Mouse (Mus musculus) liver, embryonic 11.5 days (tissue): ENCODE data around the gene Sigmar1. TPM values are rescaled to one million over a fixed set of nuclear protein-coding genes. Genes with fewer than 3 reads are reported as not detected.

Experiments used
- ATAC-seq: fragments of 200-750 bp; cut with Nextera tagmentation; replicated peaks from 2 replicates; pipeline ENCODE4 v1.8.0; 2017; ENCODE audit warnings: moderate number of reproducible peaks, mild to moderate bottlenecking, moderate TSS enrichment, moderate library complexity; ENCODE audit not compliant: low FRiP score
- DNase-seq: peaks from one replicate; pipeline ENCODE4 v3.0.0-alpha.2; 2017; ENCODE audit warnings: low spot score
- H3K27ac ChIP-seq: fragments of 300-500 bp; sonication (generic); 2 replicates; pipeline ENCODE4 v1.5.1; 2014; ENCODE audit warnings: mild to moderate bottlenecking, low read depth, low read length, control low read depth
- H3K27me3 ChIP-seq: fragments of 300-500 bp; sonication (generic); replicated peaks from 2 replicates; pipeline ENCODE4 v1.6.1; 2014; ENCODE audit warnings: low read length, mixed read lengths; ENCODE audit not compliant: control insufficient read depth, insufficient read depth
- H3K36me3 ChIP-seq: fragments of 300-500 bp; sonication (generic); 2 replicates; pipeline ENCODE4 v1.6.1; 2014; ENCODE audit warnings: mild to moderate bottlenecking, low read length, moderate library complexity, mixed read lengths; ENCODE audit not compliant: control insufficient read depth, insufficient read depth
- H3K4me1 ChIP-seq: fragments of 300-500 bp; sonication (generic); replicated peaks from 2 replicates; pipeline ENCODE4 v1.6.1; 2014; ENCODE audit warnings: low read length, mixed read lengths; ENCODE audit not compliant: control insufficient read depth, insufficient read depth
- H3K4me2 ChIP-seq: fragments of 300-500 bp; sonication (generic); 2 replicates; pipeline ENCODE4 v1.6.1; 2014; ENCODE audit warnings: mild to moderate bottlenecking, control low read depth, moderate library complexity
- H3K4me3 ChIP-seq: fragments of 300-500 bp; sonication (generic); 2 replicates; pipeline ENCODE4 v1.5.1; 2014; ENCODE audit warnings: low read depth, low read length, control low read depth
- H3K9ac ChIP-seq: fragments of 300-500 bp; sonication (generic); 2 replicates; pipeline ENCODE4 v1.6.1; 2014; ENCODE audit warnings: low read depth, low read length, control low read depth
- H3K9me3 ChIP-seq: fragments of 300-500 bp; sonication (generic); 2 replicates; pipeline ENCODE4 v1.6.1; 2016; ENCODE audit warnings: low read length, inconsistent platforms, mixed read lengths; ENCODE audit not compliant: control insufficient read depth
- WGBS: fragments of 180-500 bp; shearing (Covaris S2); extraction: QIAGEN DNeasy Blood & Tissue Kit; methylation state at CpG from one replicate; pipeline ENCODE4 v1.1.7; 2014; 5-methylcytosine and 5-hydroxymethylcytosine counted together
- polyA plus RNA-seq: library from polyadenylated mRNA; unstranded; fragments of >200 nt; fragmentation: Nextera tagmentation; extraction: Ambion mirVana; gene quantifications from 2 replicates; pipeline ENCODE4 v1.2.1, GENCODE M21; 2014

The Sigmar1 gene
- polyA plus RNA-seq, 1 experiment from 2014 or later = 90.5 TPM

DNA sequence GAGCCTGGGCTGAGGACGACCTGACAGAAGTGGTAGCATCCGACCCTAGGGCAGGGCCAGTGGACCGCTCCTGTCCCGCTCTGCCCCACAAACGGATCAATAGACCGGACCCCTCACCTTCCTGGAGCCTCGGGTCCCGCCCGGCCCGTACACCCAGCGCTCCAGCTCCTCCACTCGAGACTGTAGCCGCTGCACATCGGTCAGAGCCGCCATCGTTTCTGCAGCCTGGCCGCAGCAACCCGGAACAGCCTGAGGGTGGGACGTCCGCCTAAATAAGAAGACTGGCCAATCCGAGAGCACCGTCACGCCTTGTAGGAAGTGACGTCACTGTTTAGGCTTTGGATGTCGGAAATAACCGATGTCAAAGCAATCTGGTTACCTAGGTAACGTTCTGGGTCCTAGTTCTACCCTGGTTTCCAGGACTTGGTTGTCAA, 33.0 kb downstream of the Sigmar1 start, which contains the start of gene Dctn3:
TSS of gene Dctn3 (minus strand) at position 253 of the 434 bp plus-strand sequence.
- peaks cover 12% of the 10 kb centered on the region; the same call in 1 of the 2 replicates for H3K4me1 ChIP-seq
- peak within 1 kb of the TSS; percentile 84 for H3K4me2 ChIP-seq
- no peaks in the 10 kb centered on the region for H3K36me3 ChIP-seq
- WGBS = under 1% methylated on average over 27 of the region's 27 CpGs
- ATAC-seq (peak; percentile 93), DNase-seq (peak; percentile 70)
- H3K9ac ChIP-seq = peak within 1 kb of the TSS; percentile 85
- peaks cover 42% of the 10 kb centered on the region for H3K27me3 ChIP-seq
- H3K27ac ChIP-seq = no peak within 1 kb of the TSS
- peak within 1 kb of the TSS; percentile 75 for H3K4me3 ChIP-seq
- no peaks in the 10 kb centered on the region for H3K9me3 ChIP-seq

DNA sequence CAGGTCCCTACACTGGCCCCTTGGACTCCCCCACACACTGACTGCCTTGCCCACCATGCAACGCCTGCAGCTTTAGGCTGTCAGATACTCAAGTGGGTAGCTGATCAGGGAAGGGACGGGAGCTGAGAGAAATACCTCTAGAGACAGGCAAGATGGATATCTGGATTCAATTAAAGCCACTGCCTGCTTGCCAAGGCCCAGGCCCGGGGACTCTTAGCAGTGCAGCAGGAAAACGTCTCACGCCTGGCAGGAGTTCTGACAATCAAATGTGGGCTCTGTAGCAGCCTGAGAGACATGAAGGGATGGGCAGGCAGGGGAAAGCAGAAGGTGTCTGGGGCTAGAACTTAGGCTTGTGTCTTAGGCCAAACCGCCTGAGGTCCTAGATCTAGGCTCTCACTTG, 39.1 kb downstream of the Sigmar1 start:
- no peak overlapping the region for H3K27ac ChIP-seq
- H3K9me3 ChIP-seq = no peaks in the 10 kb centered on the region
- 64% methylated on average over 6 of the region's 6 CpGs for WGBS
- H3K9ac ChIP-seq = no peak overlapping the region
- DNase-seq = no peak
- H3K36me3 ChIP-seq = no peaks in the 10 kb centered on the region
- H3K4me3 ChIP-seq = no peak overlapping the region
- H3K4me1 ChIP-seq = peaks cover 11% of the 10 kb centered on the region
- no peak overlapping the region for H3K4me2 ChIP-seq
- ATAC-seq = no peak
- no peaks in the 10 kb centered on the region for H3K27me3 ChIP-seq

GRCm38 (mm10) chr4:41715596-41715995, 40.4 kb downstream of the Sigmar1 start:
- no peak for ATAC-seq
- no peaks in the 10 kb centered on the region for H3K9me3 ChIP-seq
- no peak overlapping the region for H3K4me3 ChIP-seq
- H3K36me3 ChIP-seq = no peaks in the 10 kb centered on the region
- H3K4me2 ChIP-seq = no peak overlapping the region
- H3K27ac ChIP-seq = no peak overlapping the region
- H3K4me1 ChIP-seq = peaks cover 10% of the 10 kb centered on the region
- WGBS = 89% methylated on average over 5 of the region's 5 CpGs
- H3K9ac ChIP-seq = no peak overlapping the region
- DNase-seq = no peak
- H3K27me3 ChIP-seq = no peaks in the 10 kb centered on the region

DNA sequence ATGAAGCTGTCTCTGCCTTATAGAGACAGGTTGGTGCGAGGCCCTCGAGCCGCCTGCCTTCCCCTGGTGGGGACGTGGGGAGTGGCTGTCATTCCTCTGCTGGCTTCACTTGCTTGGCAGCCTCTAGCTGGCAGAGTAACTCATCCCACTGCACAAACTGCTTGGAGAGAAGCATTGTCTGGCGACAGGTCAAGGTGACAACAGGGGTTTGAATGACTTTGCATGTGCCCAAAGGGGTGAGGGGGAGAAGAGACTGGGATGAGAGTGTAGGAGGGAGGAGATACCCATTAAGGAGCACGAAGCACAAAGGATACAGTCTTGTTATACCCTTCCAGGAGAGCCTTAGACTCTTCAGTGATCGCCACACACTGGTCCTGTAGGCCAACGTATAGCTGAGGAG, 40.9 kb downstream of the Sigmar1 start:
- H3K4me3 ChIP-seq = no peak overlapping the region
- no peak overlapping the region for H3K4me2 ChIP-seq
- no peak overlapping the region for H3K27ac ChIP-seq
- H3K9ac ChIP-seq = no peak overlapping the region
- no peaks in the 10 kb centered on the region for H3K36me3 ChIP-seq
- H3K9me3 ChIP-seq = no peaks in the 10 kb centered on the region
- H3K4me1 ChIP-seq = peaks cover 10% of the 10 kb centered on the region
- H3K27me3 ChIP-seq = no peaks in the 10 kb centered on the region
- no peak for DNase-seq
- ATAC-seq = no peak
- WGBS = 80% methylated on average over 8 of the region's 8 CpGs

DNA sequence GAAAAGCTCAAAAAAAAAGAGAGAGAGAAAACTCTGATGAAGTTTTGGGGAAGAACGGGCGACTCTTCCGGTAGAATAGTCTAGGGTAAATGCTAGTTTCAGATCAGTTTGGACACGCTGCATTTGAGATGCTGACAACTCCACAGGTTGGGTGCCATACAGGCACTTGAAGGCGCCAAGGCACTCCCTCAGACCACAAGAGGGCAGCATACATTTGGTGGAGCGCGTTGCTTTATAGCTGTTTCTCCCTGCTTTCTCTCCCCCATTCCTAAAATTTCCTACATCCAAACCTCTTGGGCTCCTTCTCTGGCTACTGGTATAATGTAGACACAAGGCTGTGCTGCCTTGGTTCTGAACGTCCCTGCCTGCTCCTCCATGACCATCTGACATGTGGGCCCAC, 41.7 kb downstream of the Sigmar1 start:
- peak overlapping the region; percentile 58; the same call in 1 of the 2 replicates for H3K4me3 ChIP-seq
- H3K27ac ChIP-seq = no peak overlapping the region
- no peaks in the 10 kb centered on the region for H3K9me3 ChIP-seq
- no peak overlapping the region for H3K9ac ChIP-seq
- peaks cover 10% of the 10 kb centered on the region for H3K4me1 ChIP-seq
- no peak for DNase-seq
- no peaks in the 10 kb centered on the region for H3K27me3 ChIP-seq
- no peaks in the 10 kb centered on the region for H3K36me3 ChIP-seq
- peak overlapping the region; percentile 72 for H3K4me2 ChIP-seq
- WGBS = 14% methylated on average over 8 of the region's 8 CpGs
- no peak for ATAC-seq

GRCm38 (mm10) chr4:41713197-41714067, 42.5 kb downstream of the Sigmar1 start, which contains the start of gene Rpp25l:
Rpp25l (minus strand) TSS chr4:41713534.
- H3K4me3 ChIP-seq = peak within 1 kb of the TSS; percentile 58
- no peak within 1 kb of the TSS; the same call in 1 of the 2 replicates for H3K27ac ChIP-seq
- H3K36me3 ChIP-seq = no peaks in the 10 kb centered on the region
- H3K4me2 ChIP-seq = peak within 1 kb of the TSS; percentile 72
- peak within 1 kb of the TSS; percentile 81 for H3K9ac ChIP-seq
- under 1% methylated on average over 61 of the region's 61 CpGs for WGBS
- ATAC-seq (peak; percentile 79), DNase-seq (peak; percentile 97)
- H3K27me3 ChIP-seq = no peaks in the 10 kb centered on the region
- peaks cover 10% of the 10 kb centered on the region for H3K4me1 ChIP-seq
- no peaks in the 10 kb centered on the region for H3K9me3 ChIP-seq

GRCm38 (mm10) chr4:41712421-41713196, 43.3 kb downstream of the Sigmar1 start:
- ATAC-seq (peak; percentile 11; the same call in 1 of the 2 replicates), DNase-seq (no peak)
- Histone ChIP-seq H3K9ac (peak overlapping the region; percentile 81), H3K27ac (no peak overlapping the region; the same call in 1 of the 2 replicates), H3K27me3 (no peaks in the 10 kb centered on the region; the same call in 1 of the 2 replicates), H3K4me2 (peak overlapping the region; percentile 72), H3K4me1 (peaks cover 10% of the 10 kb centered on the region), H3K4me3 (peak overlapping the region; percentile 58), H3K9me3 (no peaks in the 10 kb centered on the region), H3K36me3 (no peaks in the 10 kb centered on the region)
- WGBS = 43% methylated on average over 31 of the region's 31 CpGs

DNA sequence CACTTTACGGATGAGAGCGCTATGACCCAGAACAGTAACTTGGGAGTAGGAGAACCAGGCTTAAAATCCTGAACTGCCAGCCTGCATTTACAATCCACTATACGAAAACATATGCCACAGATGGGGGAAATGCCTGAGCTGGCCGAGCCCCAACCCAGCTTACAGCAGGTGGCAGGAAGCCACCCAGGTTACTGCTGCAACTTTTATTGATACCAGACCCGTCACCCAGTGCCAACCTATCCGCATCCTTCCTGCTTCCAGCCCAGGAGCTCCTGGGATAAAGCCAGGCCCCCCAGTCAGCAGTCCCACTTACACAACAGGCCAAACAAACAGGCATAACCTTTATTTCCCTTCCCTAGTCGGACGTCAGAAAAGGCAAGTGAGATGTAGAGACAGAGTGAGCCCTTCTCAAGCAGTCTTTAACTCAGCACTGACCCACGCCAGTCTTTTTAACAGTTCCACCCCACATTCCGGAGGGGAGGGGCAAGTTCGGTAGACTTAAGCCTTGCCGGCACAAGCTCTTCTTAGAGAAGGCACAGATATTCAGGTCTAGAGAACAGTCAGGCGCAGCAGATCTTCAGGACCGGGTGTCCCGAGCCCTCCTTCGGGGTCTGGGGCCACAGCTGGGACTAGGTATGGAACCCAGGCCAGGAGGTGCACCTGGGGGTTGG, 44.1 kb downstream of the Sigmar1 start:
- peak overlapping the region; percentile 72 for H3K4me2 ChIP-seq
- no peaks in the 10 kb centered on the region; the same call in 1 of the 2 replicates for H3K27me3 ChIP-seq
- H3K36me3 ChIP-seq = no peaks in the 10 kb centered on the region
- 84% methylated on average over 16 of the region's 16 CpGs for WGBS
- peaks cover 10% of the 10 kb centered on the region for H3K4me1 ChIP-seq
- no peaks in the 10 kb centered on the region for H3K9me3 ChIP-seq
- no peak for ATAC-seq
- H3K27ac ChIP-seq = no peak overlapping the region
- peak overlapping the region; percentile 81 for H3K9ac ChIP-seq
- DNase-seq = no peak
- H3K4me3 ChIP-seq = peak overlapping the region; percentile 58
